Mouse (Mus musculus) midbrain, embryonic 16.5 days (tissue): Measurements from ENCODE around the gene Gm7029. TPM values are rescaled to one million over a fixed set of nuclear protein-coding genes. Genes with fewer than 3 reads are reported as not detected.
A peak's percentile ranks its signal among the peaks of the same experiment; 100 is the strongest.
"Not testable (repeated sequence)": the region's sequence is repeated elsewhere in the genome, so short reads cannot be mapped to it uniquely, and the experiment has no call there.

Experiments used
- ATAC-seq: fragments of 200-750 bp; cut with Nextera tagmentation; 2 replicates; pipeline ENCODE4 v1.8.0; 2017; ENCODE audit warnings: moderate TSS enrichment
- H3K27ac ChIP-seq: fragments of 300-500 bp; sonication (generic); 2 replicates; pipeline ENCODE4 v1.5.1; 2014; ENCODE audit warnings: mild to moderate bottlenecking, low read length, mixed read lengths
- H3K27me3 ChIP-seq: fragments of 300-500 bp; sonication (generic); 2 replicates; pipeline ENCODE4 v1.6.1; 2014; ENCODE audit warnings: low read depth, low read length, mixed read lengths; ENCODE audit not compliant: control insufficient read depth, insufficient read depth
- H3K36me3 ChIP-seq: fragments of 300-500 bp; sonication (generic); 2 replicates; pipeline ENCODE4 v1.6.1; 2014; ENCODE audit warnings: mild to moderate bottlenecking, low read length, moderate library complexity, mixed read lengths; ENCODE audit not compliant: control insufficient read depth, insufficient read depth
- H3K4me1 ChIP-seq: fragments of 300-500 bp; sonication (generic); 2 replicates; pipeline ENCODE4 v1.6.1; 2014; ENCODE audit warnings: mild to moderate bottlenecking, low read length, mixed read lengths; ENCODE audit not compliant: control insufficient read depth, insufficient read depth
- H3K4me2 ChIP-seq: fragments of 300-500 bp; sonication (generic); 2 replicates; pipeline ENCODE4 v1.6.1; 2014; ENCODE audit warnings: mild to moderate bottlenecking, low read length, mixed read lengths
- H3K4me3 ChIP-seq: fragments of 300-500 bp; sonication (generic); 2 replicates; pipeline ENCODE4 v1.5.1; 2014; ENCODE audit warnings: low read depth, mild to moderate bottlenecking, low read length, moderate library complexity, mixed read lengths
- H3K9ac ChIP-seq: fragments of 300-500 bp; sonication (generic); 2 replicates; pipeline ENCODE4 v1.6.1; 2014; ENCODE audit warnings: low read depth, low read length, mixed read lengths
- H3K9me3 ChIP-seq: fragments of 300-500 bp; sonication (generic); replicated peaks from 2 replicates; pipeline ENCODE4 v1.6.1; 2014; ENCODE audit warnings: mild to moderate bottlenecking, low read length, mixed read lengths; ENCODE audit not compliant: control insufficient read depth, poor library complexity, severe bottlenecking
- WGBS: fragments of 180-500 bp; shearing (Covaris S2); extraction: QIAGEN DNeasy Blood & Tissue Kit; methylation state at CpG from one replicate; pipeline ENCODE4 v1.1.7; 2014; 5-methylcytosine and 5-hydroxymethylcytosine counted together
- polyA plus RNA-seq: library from polyadenylated mRNA; unstranded; fragments of >200 nt; fragmentation: Nextera tagmentation; extraction: Ambion mirVana; gene quantifications from 2 replicates; pipeline ENCODE4 v1.2.1, GENCODE M21; 2015

Gm7029 gene
- polyA plus RNA-seq, 1 experiment from 2014 or later: not detected

DNA sequence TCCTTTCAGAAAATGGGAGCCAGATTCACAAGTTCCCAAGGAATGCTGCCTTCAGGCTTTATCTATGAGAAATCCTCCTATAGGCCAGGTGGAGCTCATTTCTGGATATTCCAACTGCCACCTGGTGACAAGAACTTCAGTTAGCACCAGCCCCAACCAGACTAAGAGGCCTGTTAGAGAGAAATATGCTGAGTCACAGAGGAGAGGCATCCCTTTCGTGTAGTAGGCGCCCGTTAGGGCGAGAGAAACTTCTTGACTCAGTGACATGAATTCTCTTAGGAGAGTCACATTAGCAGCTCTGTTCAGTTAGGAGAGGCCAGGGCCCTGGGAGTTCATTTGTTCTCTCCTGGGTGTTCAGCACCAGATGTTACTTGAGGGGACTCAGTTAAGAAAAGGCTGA is 26.0 kb downstream of the Gm7029 start:
- 84% methylated on average over 4 of the region's 4 CpGs for WGBS
- H3K36me3 ChIP-seq: no peaks in the 10 kb centered on the region
- no peaks in the 10 kb centered on the region for H3K27me3 ChIP-seq
- no peak overlapping the region for H3K9ac ChIP-seq
- no peak for ATAC-seq
- no peak overlapping the region for H3K4me3 ChIP-seq
- H3K9me3 ChIP-seq: no peaks in the 10 kb centered on the region
- no peaks in the 10 kb centered on the region for H3K4me1 ChIP-seq
- no peak overlapping the region for H3K4me2 ChIP-seq
- no peak overlapping the region for H3K27ac ChIP-seq

DNA sequence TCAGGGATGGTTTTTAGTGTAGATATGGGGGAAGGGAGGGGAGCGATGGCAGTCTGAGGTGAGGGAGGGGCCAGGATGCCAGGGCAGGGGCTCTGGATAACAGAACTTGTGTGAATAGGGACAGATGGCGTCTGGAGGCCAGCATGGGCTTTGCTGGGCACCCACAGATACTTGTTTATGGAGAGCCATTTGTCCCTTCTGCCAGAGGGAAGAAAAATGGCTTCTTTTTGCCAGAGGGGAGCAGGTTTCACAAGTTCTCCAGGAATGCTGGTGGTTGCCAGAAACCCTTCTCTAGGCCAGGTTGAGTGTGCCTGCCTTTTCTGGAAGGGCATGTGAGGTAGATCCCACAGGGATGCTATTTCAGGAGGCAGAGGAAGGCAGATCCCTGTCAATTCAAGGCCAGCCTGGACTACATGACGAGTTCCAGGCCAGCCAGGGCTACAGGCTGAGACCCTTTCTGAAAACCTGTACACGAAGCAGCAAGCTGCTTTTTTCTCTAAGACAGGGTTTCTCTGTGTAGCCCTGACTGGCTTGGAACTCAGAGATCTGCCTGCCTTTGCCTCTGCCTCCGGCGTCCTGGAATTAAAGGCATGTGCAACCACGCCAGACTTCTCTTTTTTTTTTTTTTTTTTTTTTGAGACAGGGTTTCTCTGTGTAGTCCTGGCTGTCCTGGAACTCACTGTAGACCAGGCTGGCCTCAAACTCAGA is 26.8 kb downstream of the Gm7029 start:
- H3K27ac ChIP-seq: no peak overlapping the region
- H3K4me3 ChIP-seq: no peak overlapping the region
- H3K9ac ChIP-seq: no peak overlapping the region
- 74% methylated on average over 7 of the region's 7 CpGs for WGBS
- no peaks in the 10 kb centered on the region for H3K27me3 ChIP-seq
- H3K36me3 ChIP-seq: no peaks in the 10 kb centered on the region
- H3K9me3 ChIP-seq: no peaks in the 10 kb centered on the region
- ATAC-seq: no peak
- no peak overlapping the region for H3K4me2 ChIP-seq
- no peaks in the 10 kb centered on the region for H3K4me1 ChIP-seq

DNA sequence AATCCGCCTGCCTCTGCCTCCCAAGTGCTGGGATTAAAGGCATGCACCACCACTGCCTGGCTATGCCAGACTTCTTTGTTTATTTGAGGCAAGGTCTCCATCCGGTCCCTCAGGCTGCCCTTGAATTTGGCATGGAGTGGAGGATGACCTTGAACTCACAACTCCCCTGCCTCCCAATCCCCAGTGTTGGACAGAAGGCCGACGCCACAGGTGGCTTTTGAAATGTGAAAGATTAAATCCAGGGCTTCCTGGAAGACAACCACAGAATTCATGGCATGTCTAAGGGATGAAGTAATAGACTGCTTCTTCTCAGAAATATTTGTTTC is 27.3 kb downstream of the Gm7029 start:
- H3K9me3 ChIP-seq: no peaks in the 10 kb centered on the region
- H3K27me3 ChIP-seq: no peaks in the 10 kb centered on the region
- no peak overlapping the region for H3K27ac ChIP-seq
- no peaks in the 10 kb centered on the region for H3K36me3 ChIP-seq
- WGBS: 88% methylated on average over 4 of the region's 4 CpGs
- no peak overlapping the region for H3K4me3 ChIP-seq
- no peaks in the 10 kb centered on the region for H3K4me1 ChIP-seq
- no peak overlapping the region for H3K9ac ChIP-seq
- no peak overlapping the region for H3K4me2 ChIP-seq
- ATAC-seq: no peak

DNA sequence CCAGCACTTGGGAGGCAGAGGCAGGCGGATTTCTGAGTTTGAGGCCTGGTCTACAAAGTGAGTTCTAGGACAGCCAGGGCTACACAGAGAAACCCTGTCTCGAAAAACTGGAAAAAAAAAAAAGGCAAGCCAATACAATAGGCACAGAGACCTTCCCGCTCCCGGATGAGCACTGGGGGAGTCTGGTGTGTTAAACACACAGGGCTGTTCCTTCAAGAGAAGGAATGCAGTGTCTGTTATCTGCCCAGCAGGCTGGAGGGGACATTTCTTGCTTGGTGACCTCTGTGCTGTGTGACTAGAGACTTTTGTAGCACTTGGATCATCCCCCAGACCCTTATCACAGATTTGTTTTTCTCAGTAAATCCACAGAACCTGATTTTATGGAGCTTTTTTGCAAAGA is 28.0 kb downstream of the Gm7029 start:
- no peaks in the 10 kb centered on the region for H3K36me3 ChIP-seq
- H3K4me2 ChIP-seq: no peak overlapping the region
- WGBS: 82% methylated on average over 4 of the region's 4 CpGs
- no peak overlapping the region for H3K27ac ChIP-seq
- H3K27me3 ChIP-seq: no peaks in the 10 kb centered on the region
- no peak overlapping the region for H3K4me3 ChIP-seq
- no peak for ATAC-seq
- no peak overlapping the region for H3K9ac ChIP-seq
- no peaks in the 10 kb centered on the region for H3K4me1 ChIP-seq
- no peaks in the 10 kb centered on the region for H3K9me3 ChIP-seq

DNA sequence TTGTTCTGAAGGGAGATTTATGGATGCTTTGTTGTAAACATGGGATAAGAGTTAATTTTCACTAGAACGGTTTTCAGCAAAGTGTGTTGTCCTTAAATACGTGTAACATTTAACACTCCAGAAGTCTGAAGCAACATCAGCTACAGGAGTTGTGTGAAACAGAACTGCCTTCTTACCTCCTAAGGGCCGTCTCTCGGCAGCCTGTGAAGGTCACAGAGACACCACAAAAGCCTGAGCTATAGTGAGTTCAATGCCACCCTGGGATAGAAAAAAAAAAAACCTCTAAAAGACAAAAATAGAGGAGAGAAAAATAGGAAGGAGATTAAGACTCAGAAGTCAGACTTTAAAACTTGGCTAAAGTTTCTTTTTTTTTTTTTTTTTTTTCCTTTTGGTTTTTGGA is 28.4 kb downstream of the Gm7029 start:
- Histone ChIP-seq H3K9me3 (no peaks in the 10 kb centered on the region), H3K4me2 (no peak overlapping the region), H3K4me3 (no peak overlapping the region), H3K9ac (no peak overlapping the region), H3K36me3 (no peaks in the 10 kb centered on the region), H3K27ac (no peak overlapping the region), H3K4me1 (no peaks in the 10 kb centered on the region), H3K27me3 (no peaks in the 10 kb centered on the region)
- ATAC-seq: no peak
- whole genome bisulfite sequencing: 80% methylated on average over 4 of the region's 4 CpGs

DNA sequence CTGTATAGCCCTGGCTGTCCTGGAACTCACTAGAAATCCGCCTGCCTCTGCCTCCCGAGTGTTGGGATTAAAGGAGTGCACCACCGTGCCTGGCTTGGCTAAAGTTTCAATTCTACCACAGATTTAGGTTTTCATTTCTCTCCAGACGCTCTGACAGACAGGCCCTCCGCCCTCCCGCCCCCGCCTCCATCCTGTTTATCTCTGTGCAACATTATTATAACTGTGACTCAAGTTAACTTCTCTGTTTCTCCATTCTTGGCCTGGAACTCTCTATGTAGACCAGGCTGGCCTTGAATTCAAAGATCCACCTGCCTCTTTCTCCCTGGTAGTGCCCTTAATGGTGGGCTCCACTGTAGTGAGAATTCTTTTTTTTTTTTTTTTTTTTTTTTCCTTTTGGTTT is 28.9 kb downstream of the Gm7029 start:
- Histone ChIP-seq H3K36me3 (no peaks in the 10 kb centered on the region), H3K4me3 (no peak overlapping the region), H3K4me1 (no peaks in the 10 kb centered on the region), H3K27me3 (no peaks in the 10 kb centered on the region), H3K27ac (no peak overlapping the region), H3K9me3 (no peaks in the 10 kb centered on the region), H3K9ac (no peak overlapping the region), H3K4me2 (no peak overlapping the region)
- no peak for ATAC-seq
- WGBS: 88% methylated on average over 7 of the region's 7 CpGs

DNA sequence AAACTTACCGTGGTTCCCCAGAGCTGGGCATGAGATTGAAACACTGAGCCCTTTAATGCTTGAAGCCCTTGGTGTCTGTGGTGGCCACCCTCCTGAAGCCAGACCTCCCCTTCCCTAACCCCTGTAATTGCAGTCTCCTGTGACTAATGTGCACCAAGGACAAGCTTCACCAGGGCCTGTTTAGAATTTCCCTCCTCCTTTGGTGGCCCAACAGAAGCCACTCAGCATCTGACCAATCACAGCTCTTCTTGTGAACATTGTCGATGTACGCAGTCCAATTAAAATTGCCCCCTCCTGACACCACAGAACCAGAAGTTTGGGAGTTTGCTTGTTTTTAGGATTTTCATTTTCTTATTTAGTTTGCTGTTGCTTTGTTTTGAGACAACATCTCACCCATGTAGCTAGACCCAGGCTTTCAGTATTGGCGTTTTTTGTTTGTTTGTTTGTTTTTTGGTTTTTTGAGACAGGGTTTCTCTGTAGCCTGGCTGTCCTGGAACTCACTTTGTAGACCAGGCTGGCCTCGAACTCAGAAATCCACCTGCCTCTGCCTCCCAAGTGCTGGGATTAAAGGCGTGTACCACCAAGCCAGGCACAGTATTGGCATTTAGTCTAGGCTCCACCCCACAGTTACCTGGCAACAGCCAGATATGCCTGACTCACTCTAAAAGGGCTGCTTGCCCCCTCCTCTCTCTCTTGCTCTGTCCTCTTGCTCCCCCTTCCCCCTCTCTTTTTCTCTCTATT is 30.4 kb downstream of the Gm7029 start:
- not testable (repeated sequence) for H3K27me3 ChIP-seq, H3K36me3 ChIP-seq, H3K9ac ChIP-seq, H3K4me2 ChIP-seq, H3K4me3 ChIP-seq, H3K9me3 ChIP-seq, H3K4me1 ChIP-seq, ATAC-seq, H3K27ac ChIP-seq
- whole genome bisulfite sequencing: 74% methylated on average over 6 of the region's 6 CpGs

DNA sequence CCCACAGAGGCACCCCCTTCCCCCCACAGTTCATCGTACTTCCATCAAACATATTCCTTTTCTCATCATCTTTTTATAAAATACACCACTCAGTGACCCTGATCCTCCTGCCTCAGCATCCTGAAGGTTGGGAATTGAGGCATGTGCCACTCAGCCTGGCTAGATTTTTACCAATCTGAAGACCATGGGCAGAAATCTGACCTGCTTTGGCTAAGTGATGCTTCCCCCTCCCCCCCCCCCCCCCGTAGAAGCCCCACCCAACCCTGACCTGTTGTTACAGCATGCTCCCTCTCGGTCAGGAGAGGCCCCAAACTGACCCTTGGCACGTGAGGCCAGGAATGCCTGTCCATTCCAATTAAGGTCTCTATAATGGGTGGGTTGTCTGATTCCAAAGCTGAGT is 31.2 kb downstream of the Gm7029 start, which contains the start of gene Platr17:
Gene Platr17 (plus strand): TSS at position 301 of the 400 bp plus-strand sequence.
- ATAC-seq: not testable (repeated sequence)
- 30% methylated on average over 3 of the region's 4 CpGs for WGBS

DNA sequence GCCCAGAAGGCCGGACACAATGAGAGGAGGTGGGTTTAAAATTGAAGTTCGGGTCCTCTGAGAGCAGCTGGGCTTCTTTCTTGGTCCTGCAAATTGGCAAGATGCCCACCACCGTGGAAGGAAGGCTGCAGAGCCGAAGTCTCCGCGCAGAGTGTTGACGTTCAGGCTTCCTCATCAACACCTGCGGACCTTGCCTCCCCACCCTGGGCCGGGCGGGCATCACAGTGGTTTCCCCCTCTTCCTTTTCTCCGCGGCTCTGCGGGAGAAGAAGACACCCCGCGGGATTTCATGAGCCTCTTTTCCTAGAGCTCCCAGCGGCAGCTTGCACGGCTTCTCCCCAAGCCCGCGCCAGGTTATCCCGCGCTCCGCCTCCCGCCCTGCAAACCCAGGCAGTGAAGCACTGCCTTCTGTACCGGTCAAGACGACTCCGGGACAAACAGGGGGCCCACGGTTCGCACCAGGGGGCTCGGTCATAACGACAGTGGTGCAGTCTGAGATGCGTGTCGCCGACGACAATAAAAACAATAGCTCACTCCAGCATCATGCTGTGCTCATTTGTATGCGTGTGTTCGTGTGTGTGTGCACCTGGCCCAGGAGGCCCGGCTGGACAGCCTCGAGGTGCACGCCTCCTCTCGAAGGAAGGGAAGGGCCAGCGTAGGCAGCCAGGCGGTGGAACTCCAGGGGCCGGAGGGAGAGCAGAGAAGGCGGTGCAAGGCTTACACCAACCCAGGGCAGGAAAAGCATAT is 34.9 kb downstream of the Gm7029 start:
- peak overlapping the region; percentile 89 for H3K4me2 ChIP-seq
- peaks cover 15% of the 10 kb centered on the region for H3K36me3 ChIP-seq
- peak overlapping the region; percentile 83 for H3K27ac ChIP-seq
- no peaks in the 10 kb centered on the region for H3K9me3 ChIP-seq
- peaks cover 13% of the 10 kb centered on the region for H3K4me1 ChIP-seq
- WGBS: under 1% methylated on average over 44 of the region's 44 CpGs
- ATAC-seq: peak; percentile 12
- no peaks in the 10 kb centered on the region for H3K27me3 ChIP-seq
- peak overlapping the region; percentile 83 for H3K4me3 ChIP-seq
- H3K9ac ChIP-seq: peak overlapping the region; percentile 78

More for the DNA sequence above, 31.2 kb downstream of the Gm7029 start, which contains the start of gene Platr17:
- not testable (repeated sequence) for H3K4me3 ChIP-seq, H3K4me2 ChIP-seq, H3K27ac ChIP-seq, H3K27me3 ChIP-seq, H3K36me3 ChIP-seq, H3K4me1 ChIP-seq, H3K9me3 ChIP-seq, H3K9ac ChIP-seq
